Mouse (Mus musculus) heart, adult 2 months (tissue): ENCODE results near the gene Tbc1d22a.

Experiments used
- CTCF ChIP-seq: fragments of 200-600 bp; IDR thresholded peaks from 2 replicates; pipeline ENCODE4 v1.8.1; 2022; ENCODE audit warnings: antibody characterized with exemption, mild to moderate bottlenecking, moderate library complexity
- EP300 ChIP-seq: fragments of 200-500 bp; IDR thresholded peaks from 2 replicates; pipeline ENCODE4 v1.6.1; 2011; ENCODE audit warnings: low read depth, low read length, control low read depth; ENCODE audit not compliant: insufficient read depth
- POLR2A ChIP-seq: fragments of 200-500 bp; IDR thresholded peaks from 2 replicates; pipeline ENCODE4 v1.6.1; 2011; ENCODE audit warnings: mild to moderate bottlenecking, low read depth, low read length, control low read depth; ENCODE audit not compliant: insufficient read depth

DNA sequence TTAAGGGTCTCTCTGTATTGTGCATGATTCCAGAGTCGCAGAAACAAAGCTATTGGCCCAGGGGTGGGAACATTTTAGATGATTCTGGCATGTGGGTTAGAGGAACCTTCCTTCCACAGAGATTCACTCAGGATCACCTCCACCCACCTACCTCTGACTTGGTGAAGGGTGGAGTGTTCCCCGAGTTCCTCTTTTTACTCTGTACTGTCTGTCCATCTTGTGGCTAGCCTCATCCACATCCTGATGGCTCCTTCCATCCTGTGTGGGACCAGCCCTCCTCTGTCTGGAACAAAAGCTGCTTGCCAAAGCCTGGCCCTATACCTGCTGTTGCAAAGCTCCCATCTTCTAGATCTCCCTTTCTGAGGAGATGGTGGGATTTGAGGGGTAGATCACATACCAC is 71.0 kb downstream of the Tbc1d22a start:
- TF ChIP-seq EP300 (no peak), POLR2A (no peak), CTCF (no peak)
